Mouse (Mus musculus) hindbrain, embryonic 12.5 days (tissue): ENCODE measurements around the gene Nkd2. TPM values are rescaled to one million over a fixed set of nuclear protein-coding genes. Genes with fewer than 3 reads are reported as not detected.

Experiments
- ATAC-seq: fragments of 200-750 bp; cut with Nextera tagmentation; 2 replicates; pipeline ENCODE4 v1.8.0; 2017; ENCODE audit warnings: moderate TSS enrichment; ENCODE audit not compliant: low FRiP score
- H3K27ac ChIP-seq: fragments of 300-500 bp; sonication (generic); 2 replicates; pipeline ENCODE4 v1.5.1; 2016; ENCODE audit warnings: mild to moderate bottlenecking
- H3K27me3 ChIP-seq: fragments of 300-500 bp; sonication (generic); 2 replicates; pipeline ENCODE4 v1.6.1; 2016; ENCODE audit warnings: mild to moderate bottlenecking
- H3K36me3 ChIP-seq: fragments of 300-500 bp; sonication (generic); 2 replicates; pipeline ENCODE4 v1.6.1; 2016; ENCODE audit warnings: mild to moderate bottlenecking
- H3K4me1 ChIP-seq: fragments of 300-500 bp; sonication (generic); 2 replicates; pipeline ENCODE4 v1.6.1; 2016
- H3K4me2 ChIP-seq: fragments of 300-500 bp; sonication (generic); replicated peaks from 2 replicates; pipeline ENCODE4 v1.6.1; 2016; ENCODE audit warnings: mild to moderate bottlenecking
- H3K4me3 ChIP-seq: fragments of 300-500 bp; sonication (generic); 2 replicates; pipeline ENCODE4 v1.5.1; 2016; ENCODE audit warnings: mild to moderate bottlenecking
- H3K9ac ChIP-seq: fragments of 300-500 bp; sonication (generic); 2 replicates; pipeline ENCODE4 v1.6.1; 2016; ENCODE audit warnings: mild to moderate bottlenecking, moderate library complexity
- H3K9me3 ChIP-seq: fragments of 300-500 bp; sonication (generic); replicated peaks from 2 replicates; pipeline ENCODE4 v1.6.1; 2016; ENCODE audit warnings: mild to moderate bottlenecking
- WGBS: fragments of 180-500 bp; shearing (Covaris S2); methylation state at CpG from one replicate; pipeline ENCODE4 v1.1.7; 2016; 5-methylcytosine and 5-hydroxymethylcytosine counted together
- polyA plus RNA-seq: library from polyadenylated mRNA; unstranded; fragments of >200 nt; fragmentation: Nextera tagmentation; extraction: Ambion mirVana; gene quantifications from 2 replicates; pipeline ENCODE4 v1.2.1, GENCODE M21; 2016

Nkd2 gene
- polyA plus RNA-seq, 1 experiment from 2014 or later: 14.3 TPM

- WGBS: 66% methylated on average over 11 of the region's 11 CpGs
- no peak for ATAC-seq
- H3K4me3 ChIP-seq: no peak overlapping the region
These were observed 8.3 kb downstream of the Nkd2 start for GRCm38 (mm10) chr13:73839137-73839548.

GRCm38 (mm10) chr13:73837708-73838107 is 9.7 kb downstream of the Nkd2 start:
- no peak overlapping the region for H3K9ac ChIP-seq
- no peak for ATAC-seq
- 0 out of 2 replicates have a peak, but pooled peaks cover 3% of the 10 kb centered on the region for H3K4me1 ChIP-seq
- WGBS: 87% methylated on average over 8 of the region's 8 CpGs
- no peak overlapping the region for H3K4me3 ChIP-seq
- H3K27me3 ChIP-seq: no peaks in the 10 kb centered on the region
- H3K27ac ChIP-seq: no peak overlapping the region
- H3K9me3 ChIP-seq: no peaks in the 10 kb centered on the region
- no peaks in the 10 kb centered on the region for H3K36me3 ChIP-seq
- H3K4me2 ChIP-seq: no peak overlapping the region

More at GRCm38 (mm10) chr13:73839137-73839548, 8.3 kb downstream of the Nkd2 start:
- H3K9me3 ChIP-seq: no peaks in the 10 kb centered on the region
- no peaks in the 10 kb centered on the region for H3K4me1 ChIP-seq
- no peaks in the 10 kb centered on the region for H3K27me3 ChIP-seq
- no peaks in the 10 kb centered on the region for H3K36me3 ChIP-seq
- no peak overlapping the region for H3K4me2 ChIP-seq
- H3K27ac ChIP-seq: no peak overlapping the region
- H3K9ac ChIP-seq: no peak overlapping the region

DNA sequence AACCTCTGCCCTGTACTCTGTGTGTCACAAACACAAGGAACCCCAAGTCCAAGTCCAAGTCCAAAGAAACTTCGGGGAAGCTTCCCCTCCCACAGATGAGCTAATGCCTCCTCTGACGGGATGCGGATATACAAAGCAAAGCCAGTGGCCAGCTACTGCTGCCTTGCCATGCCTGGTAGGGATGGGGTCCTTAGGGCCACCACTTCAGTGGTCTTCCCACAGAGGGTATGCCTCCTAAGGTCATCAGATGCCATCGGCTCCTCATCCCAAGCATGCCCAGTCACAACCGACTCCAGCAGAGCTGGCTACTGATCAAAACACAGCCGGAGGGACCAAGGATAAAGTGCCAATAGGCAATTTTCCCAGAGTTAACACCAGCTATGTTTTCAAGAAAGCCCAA is 10.9 kb downstream of the Nkd2 start:
- WGBS: 83% methylated on average over 6 of the region's 6 CpGs
- no peak overlapping the region for H3K4me2 ChIP-seq
- no peaks in the 10 kb centered on the region for H3K27me3 ChIP-seq
- no peak for ATAC-seq
- H3K36me3 ChIP-seq: no peaks in the 10 kb centered on the region
- H3K9ac ChIP-seq: no peak overlapping the region
- no peak overlapping the region for H3K4me3 ChIP-seq
- H3K9me3 ChIP-seq: no peaks in the 10 kb centered on the region
- no peak overlapping the region for H3K27ac ChIP-seq
- H3K4me1 ChIP-seq: 0 out of 2 replicates have a peak, but pooled peaks cover 3% of the 10 kb centered on the region

- H3K9me3 ChIP-seq: no peaks in the 10 kb centered on the region
- H3K27ac ChIP-seq: no peak overlapping the region
- no peaks in the 10 kb centered on the region for H3K27me3 ChIP-seq
- no peak overlapping the region for H3K4me3 ChIP-seq
- no peak overlapping the region for H3K4me2 ChIP-seq
- 0 out of 2 replicates have a peak, but pooled peaks cover 3% of the 10 kb centered on the region for H3K4me1 ChIP-seq
- ATAC-seq: no peak
- 70% methylated on average over 4 of the region's 4 CpGs for WGBS
- no peaks in the 10 kb centered on the region for H3K36me3 ChIP-seq
- no peak overlapping the region for H3K9ac ChIP-seq
These were observed 11.6 kb downstream of the Nkd2 start for GRCm38 (mm10) chr13:73835791-73836190.

GRCm38 (mm10) chr13:73833809-73834208 is 13.6 kb downstream of the Nkd2 start:
- Histone ChIP-seq H3K9ac (no peak overlapping the region), H3K27me3 (no peaks in the 10 kb centered on the region), H3K4me2 (no peak overlapping the region), H3K9me3 (no peaks in the 10 kb centered on the region), H3K4me3 (no peak overlapping the region), H3K36me3 (no peaks in the 10 kb centered on the region), H3K27ac (peak overlapping the region; percentile 5; the same call in 1 of the 2 replicates), H3K4me1 (0 out of 2 replicates have a peak, but pooled peaks cover 3% of the 10 kb centered on the region)
- 53% methylated on average over 12 of the region's 12 CpGs for WGBS
- ATAC-seq: no peak

- Histone ChIP-seq H3K27me3 (no peaks in the 10 kb centered on the region), H3K4me2 (no peak overlapping the region), H3K4me3 (no peak overlapping the region), H3K27ac (no peak overlapping the region), H3K9ac (no peak overlapping the region), H3K36me3 (no peaks in the 10 kb centered on the region), H3K9me3 (no peaks in the 10 kb centered on the region), H3K4me1 (0 out of 2 replicates have a peak, but pooled peaks cover 3% of the 10 kb centered on the region)
- WGBS: 0% methylated on average over 2 of the region's 2 CpGs
- ATAC-seq: no peak
These were observed 15.9 kb downstream of the Nkd2 start for GRCm38 (mm10) chr13:73831486-73831885.

DNA sequence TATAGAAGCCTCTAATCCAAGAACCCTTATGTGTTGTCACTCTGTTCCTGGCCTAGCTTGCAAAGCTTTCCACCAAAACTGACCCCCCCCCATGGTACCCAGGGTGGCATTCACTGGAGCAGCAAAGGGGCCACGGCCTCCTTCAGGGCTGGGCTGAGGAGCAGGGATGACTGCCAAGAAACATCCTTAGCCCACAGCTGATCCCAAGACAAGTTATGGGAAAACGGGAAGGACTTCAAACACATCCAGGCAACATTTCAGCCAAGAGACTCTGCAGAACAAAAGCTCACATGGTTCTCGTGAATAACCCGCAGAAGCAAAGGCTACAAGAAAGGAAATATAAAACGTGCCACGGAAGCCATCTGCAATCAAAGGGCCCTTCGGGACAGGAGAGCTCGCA is 20.2 kb downstream of the Nkd2 start:
- no peak for ATAC-seq
- Histone ChIP-seq H3K4me3 (no peak overlapping the region), H3K4me2 (no peak overlapping the region), H3K27ac (no peak overlapping the region), H3K9ac (no peak overlapping the region), H3K27me3 (no peaks in the 10 kb centered on the region), H3K36me3 (no peaks in the 10 kb centered on the region), H3K9me3 (no peaks in the 10 kb centered on the region), H3K4me1 (no peaks in the 10 kb centered on the region)
- WGBS: 87% methylated on average over 8 of the region's 8 CpGs

DNA sequence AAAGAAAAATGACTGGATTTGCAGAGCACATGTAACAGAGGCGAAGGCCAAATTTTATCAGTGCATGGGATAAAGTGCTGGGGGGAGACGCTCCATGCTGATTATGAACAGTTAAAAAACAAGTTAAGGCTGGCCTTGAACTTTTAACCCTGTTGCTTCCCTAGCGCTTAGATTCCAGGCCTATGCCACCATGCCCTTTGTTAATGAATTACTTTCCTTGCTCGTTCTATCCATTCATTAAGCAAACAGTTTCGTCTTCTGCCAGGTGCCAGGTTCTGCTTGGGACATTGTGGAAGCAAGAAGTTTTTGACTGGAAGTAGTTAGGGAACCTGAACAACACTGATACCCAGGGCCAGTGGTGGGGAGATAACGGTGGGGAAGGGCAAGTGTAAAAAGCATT is 23.7 kb downstream of the Nkd2 start:
- WGBS: 85% methylated on average over 6 of the region's 6 CpGs
- H3K4me1 ChIP-seq: no peaks in the 10 kb centered on the region
- no peak overlapping the region for H3K27ac ChIP-seq
- no peak overlapping the region for H3K4me3 ChIP-seq
- no peaks in the 10 kb centered on the region for H3K27me3 ChIP-seq
- H3K9ac ChIP-seq: no peak overlapping the region
- no peak for ATAC-seq
- H3K9me3 ChIP-seq: no peaks in the 10 kb centered on the region
- no peak overlapping the region for H3K4me2 ChIP-seq
- H3K36me3 ChIP-seq: 0 out of 2 replicates have a peak, but pooled peaks cover 4% of the 10 kb centered on the region

DNA sequence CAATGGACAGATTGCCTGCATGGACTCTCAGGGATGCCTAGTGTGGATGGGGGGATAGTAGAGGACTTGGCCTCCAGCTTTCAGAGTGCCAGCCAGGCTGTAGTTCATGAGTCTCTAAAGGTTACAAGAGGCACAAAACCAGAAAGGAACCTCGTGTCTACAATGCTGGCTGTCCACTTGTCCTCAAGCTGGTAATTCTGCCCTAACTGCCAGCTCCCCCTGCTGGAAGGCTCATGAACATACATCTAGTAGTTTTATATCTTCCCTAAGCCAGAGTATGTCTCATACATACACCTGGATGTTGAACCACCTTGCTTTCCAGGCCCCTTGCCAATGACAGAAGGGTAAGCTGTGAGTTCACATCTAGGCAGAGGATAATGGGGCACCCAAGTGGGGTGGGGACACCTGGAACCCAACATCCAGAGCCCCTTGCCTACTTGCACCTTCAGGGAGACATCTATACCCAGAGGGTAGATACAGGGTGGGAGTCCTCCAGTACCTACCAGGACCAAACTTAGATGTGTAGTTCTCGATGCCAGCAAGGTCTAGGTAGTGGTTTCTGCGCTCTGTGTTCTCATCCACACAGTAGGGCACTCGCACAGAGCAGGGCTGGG is 25.1 kb downstream of the Nkd2 start:
- Histone ChIP-seq H3K4me2 (no peak overlapping the region), H3K36me3 (0 out of 2 replicates have a peak, but pooled peaks cover 4% of the 10 kb centered on the region), H3K4me3 (no peak overlapping the region), H3K4me1 (no peaks in the 10 kb centered on the region), H3K9me3 (no peaks in the 10 kb centered on the region), H3K27ac (no peak overlapping the region), H3K27me3 (no peaks in the 10 kb centered on the region), H3K9ac (no peak overlapping the region)
- no peak for ATAC-seq
- WGBS: 70% methylated on average over 4 of the region's 4 CpGs

- Histone ChIP-seq H3K4me2 (no peak overlapping the region), H3K27ac (no peak overlapping the region), H3K9me3 (no peaks in the 10 kb centered on the region), H3K27me3 (no peaks in the 10 kb centered on the region), H3K36me3 (0 out of 2 replicates have a peak, but pooled peaks cover 10% of the 10 kb centered on the region), H3K9ac (no peak overlapping the region), H3K4me1 (no peaks in the 10 kb centered on the region), H3K4me3 (no peak overlapping the region)
- no peak for ATAC-seq
- WGBS: 89% methylated on average over 7 of the region's 7 CpGs
These were observed 26.2 kb downstream of the Nkd2 start for GRCm38 (mm10) chr13:73821251-73821650.

GRCm38 (mm10) chr13:73818921-73819320 is 28.5 kb downstream of the Nkd2 start:
- Histone ChIP-seq H3K27me3 (no peaks in the 10 kb centered on the region), H3K36me3 (peaks cover 32% of the 10 kb centered on the region), H3K9ac (no peak overlapping the region), H3K4me3 (no peak overlapping the region), H3K9me3 (no peaks in the 10 kb centered on the region), H3K4me2 (no peak overlapping the region), H3K4me1 (no peaks in the 10 kb centered on the region), H3K27ac (no peak overlapping the region)
- ATAC-seq: no peak
- WGBS: 82% methylated on average over 3 of the region's 3 CpGs

DNA sequence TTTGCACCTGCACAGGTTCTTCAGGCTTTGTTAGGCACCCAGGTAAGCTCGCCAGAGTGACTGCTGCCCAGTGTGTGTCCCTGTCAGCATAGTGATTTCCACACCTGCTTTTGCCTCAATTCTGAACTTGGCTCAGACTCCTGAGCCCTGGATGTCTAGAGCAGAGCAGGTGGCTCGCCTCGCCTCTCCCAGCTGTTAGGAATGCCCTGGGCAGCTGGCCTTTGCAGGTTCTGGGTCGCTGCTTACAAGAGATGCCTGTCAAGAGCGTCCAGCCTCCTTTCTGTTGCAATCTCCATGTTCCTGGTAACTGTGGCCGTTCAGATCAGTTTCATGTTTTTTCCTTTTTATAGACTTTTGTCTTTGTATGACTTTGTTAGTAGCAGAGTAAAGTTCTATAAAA is 31.1 kb downstream of the Nkd2 start:
- Histone ChIP-seq H3K9ac (no peak overlapping the region), H3K9me3 (no peaks in the 10 kb centered on the region), H3K4me2 (no peak overlapping the region), H3K4me3 (no peak overlapping the region), H3K27ac (no peak overlapping the region), H3K4me1 (no peaks in the 10 kb centered on the region), H3K27me3 (no peaks in the 10 kb centered on the region), H3K36me3 (peaks cover 58% of the 10 kb centered on the region)
- WGBS: 63% methylated on average over 6 of the region's 6 CpGs
- ATAC-seq: no peak

DNA sequence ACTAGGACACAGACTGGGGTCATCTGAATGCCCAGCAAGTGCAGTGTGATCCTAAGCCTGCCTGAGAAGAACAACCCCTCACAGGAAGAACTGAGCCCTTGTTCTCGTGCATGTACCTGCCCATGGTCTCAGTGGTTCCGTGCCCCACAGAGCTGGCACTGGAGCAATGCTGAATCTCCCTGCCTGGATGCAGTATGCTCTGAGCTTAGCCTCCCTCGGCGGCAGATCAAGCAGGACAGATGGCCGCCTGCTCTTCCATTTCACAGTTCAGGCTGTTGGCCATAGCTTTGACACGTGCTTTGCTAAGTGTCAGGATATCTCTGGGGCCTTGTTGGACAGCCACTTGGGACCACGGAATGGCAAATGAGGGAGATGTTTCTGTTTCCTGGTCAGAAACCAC is 33.2 kb downstream of the Nkd2 start:
- Histone ChIP-seq H3K27ac (no peak overlapping the region), H3K9ac (no peak overlapping the region), H3K4me2 (no peak overlapping the region), H3K9me3 (no peaks in the 10 kb centered on the region), H3K4me1 (no peaks in the 10 kb centered on the region), H3K36me3 (peaks cover 76% of the 10 kb centered on the region), H3K27me3 (no peaks in the 10 kb centered on the region), H3K4me3 (no peak overlapping the region)
- WGBS: 94% methylated on average over 7 of the region's 7 CpGs
- no peak for ATAC-seq
